Mouse (Mus musculus) bone marrow macrophage, adult 2 months (primary cell): ENCODE data around the gene Cadps2.

Experiments
- CTCF ChIP-seq: IDR thresholded peaks from 2 replicates; pipeline ENCODE4 v1.5.1; 2012; ENCODE audit warnings: low read depth, mild to moderate bottlenecking, low read length, moderate library complexity
- POLR2A ChIP-seq: IDR thresholded peaks from 2 replicates; pipeline ENCODE4 v1.6.1; 2012; ENCODE audit warnings: mild to moderate bottlenecking, low read depth, low read length, borderline replicate concordance

DNA sequence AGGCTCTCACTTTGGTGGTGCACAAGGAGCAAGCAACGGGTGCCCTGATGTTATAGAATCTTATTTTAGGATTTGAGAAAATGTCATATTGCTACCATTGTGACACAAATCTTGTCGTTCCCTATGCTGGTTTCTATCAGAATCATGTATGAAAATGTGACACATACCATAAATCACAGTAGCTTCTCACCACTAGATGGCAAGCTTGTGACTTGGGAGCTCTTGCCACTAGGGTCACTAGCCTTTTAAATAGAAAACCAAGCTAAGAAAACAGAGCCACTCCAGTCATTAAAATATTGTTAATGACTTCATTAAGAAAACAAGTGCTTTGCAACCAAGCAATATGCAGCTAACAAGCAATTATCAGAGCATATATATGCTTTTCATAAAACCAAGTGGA is 81.0 kb downstream of the Cadps2 start:
- TF ChIP-seq POLR2A (no peak), CTCF (no peak)
